Mouse (Mus musculus) left cerebral cortex, adult 18-20 months (tissue): ENCODE data around the gene Hdac7. TPM values are rescaled to one million over a fixed set of nuclear protein-coding genes. Genes with fewer than 3 reads are reported as not detected.
"Not testable (repeated sequence)": the region's sequence is repeated elsewhere in the genome, so short reads cannot be mapped to it uniquely, and the experiment has no call there.

Experiments used
- DNase-seq, 2 experiments: peaks; one replicate each; pipeline ENCODE4 v3.0.0; 2021 to 2022; ENCODE audit warnings: low spot score in 2 of 2, mixed read lengths in 1 of 2
- long read RNA-seq, 2 experiments: library from polyadenylated mRNA; stranded (forward); transcript quantifications; one replicate each; pipeline ENCODE4 v2.0.0; 2021
- total RNA-seq, 2 experiments: library from RNA; stranded (reverse); gene quantifications; 2 replicates each; pipeline ENCODE4 v1.2.3; 2021

Hdac7 gene
- 10 to 100 TPM; 31.5 to 36.1 TPM for total RNA-seq
- long read RNA-seq, experiment 1, partial matches to known transcripts, result 6 of 46 reads
- long read RNA-seq, experiment 1, other reads (novel, unspliced or antisense), result 37 of 46 reads
- long read RNA-seq, experiment 2, partial matches to known transcripts, result 5 of 24 reads
- long read RNA-seq, experiment 2, other reads (novel, unspliced or antisense), result 18 of 24 reads

DNA sequence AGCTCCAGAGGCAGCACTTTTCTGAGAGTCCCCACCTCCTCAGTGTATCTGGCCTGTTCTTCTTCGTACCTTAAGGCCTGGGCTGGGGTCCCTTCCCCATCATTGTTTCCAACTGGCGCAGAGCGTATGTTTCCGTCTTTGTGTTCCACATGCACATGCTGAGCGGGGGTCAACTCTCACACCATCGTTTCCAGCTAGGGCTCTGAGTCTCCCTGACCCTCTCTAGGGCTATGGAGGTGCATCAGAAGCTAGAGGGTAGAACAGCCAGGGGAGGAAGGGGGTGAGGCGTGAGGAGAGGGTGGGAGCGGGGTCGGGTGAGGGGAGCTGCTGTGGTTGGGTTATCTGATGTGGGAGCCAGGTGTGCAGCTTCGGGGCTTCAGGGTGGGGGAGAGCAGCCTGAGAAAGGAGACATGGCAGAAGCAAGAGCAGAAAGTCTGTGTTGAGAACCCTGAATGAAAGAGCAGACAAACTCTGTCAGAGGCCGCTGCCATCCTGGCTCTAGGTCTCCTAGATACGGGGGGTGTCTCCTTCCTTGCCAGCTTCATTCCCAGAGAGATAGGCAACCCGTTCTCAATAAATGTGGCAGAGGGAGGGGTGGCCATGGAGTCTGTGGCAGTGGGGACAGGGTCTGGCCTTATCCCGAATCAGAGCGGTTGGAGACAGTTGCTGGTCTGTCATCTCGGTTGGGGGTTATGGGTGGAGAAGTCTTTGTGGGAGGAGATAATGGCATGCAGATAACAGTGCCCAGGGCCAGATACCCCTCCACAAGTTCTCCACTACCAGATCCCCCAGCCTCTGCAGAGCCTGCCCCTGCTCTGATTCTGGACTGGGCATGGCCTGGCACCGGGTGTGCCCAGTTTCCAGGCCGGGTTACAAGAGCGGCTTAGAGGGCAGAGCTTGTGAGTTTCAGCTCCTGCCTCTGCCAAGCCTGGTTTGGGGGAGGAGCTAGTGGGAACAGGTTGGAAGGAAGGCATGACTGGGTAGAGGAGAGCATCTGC is at the start of gene Hdac7:
Gene Hdac7, minus strand, starts transcription at position 466 of the 998 bp plus-strand sequence.
- no peak for DNase-seq

DNA sequence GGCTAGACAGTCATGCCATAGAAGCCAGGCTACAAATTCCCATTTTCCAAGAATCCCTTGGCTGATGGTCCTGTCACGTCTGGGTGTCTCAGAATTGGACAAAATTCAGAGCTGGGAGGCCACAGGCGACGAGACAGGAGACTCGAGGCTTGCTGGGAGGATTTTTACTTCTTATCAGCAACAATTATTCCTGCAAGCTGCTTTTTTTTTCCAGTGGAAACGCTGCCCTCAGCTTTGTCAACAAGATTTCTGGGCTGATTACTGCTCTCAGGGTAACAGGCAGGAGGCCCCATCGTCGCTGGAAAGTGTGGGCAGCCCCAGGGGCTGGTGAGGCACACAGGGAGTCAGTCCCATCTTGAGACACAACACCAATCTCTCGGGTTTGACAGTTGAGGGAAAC is 48.2 kb upstream of the Hdac7 start:
- no peak for DNase-seq

DNA sequence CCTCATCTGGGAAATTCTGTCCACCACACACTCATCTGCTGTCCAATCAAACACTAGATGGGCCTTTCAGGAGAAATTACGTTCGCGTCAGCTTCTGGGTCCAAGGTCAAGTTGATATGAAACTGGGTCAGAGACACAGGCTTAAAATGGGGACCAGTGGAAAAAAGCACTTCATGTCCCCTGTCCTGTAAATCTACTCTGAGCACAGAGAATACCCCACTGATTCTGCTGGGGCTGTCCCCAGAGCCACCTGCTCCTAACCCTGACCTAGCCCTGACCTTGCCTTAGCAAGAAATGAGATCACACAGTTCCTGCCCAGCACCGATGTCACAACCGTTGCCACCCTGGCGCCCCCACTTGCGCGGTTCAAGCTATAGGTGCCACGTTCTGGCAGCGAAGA is 46.1 kb upstream of the Hdac7 start:
- DNase-seq, result no peak

DNA sequence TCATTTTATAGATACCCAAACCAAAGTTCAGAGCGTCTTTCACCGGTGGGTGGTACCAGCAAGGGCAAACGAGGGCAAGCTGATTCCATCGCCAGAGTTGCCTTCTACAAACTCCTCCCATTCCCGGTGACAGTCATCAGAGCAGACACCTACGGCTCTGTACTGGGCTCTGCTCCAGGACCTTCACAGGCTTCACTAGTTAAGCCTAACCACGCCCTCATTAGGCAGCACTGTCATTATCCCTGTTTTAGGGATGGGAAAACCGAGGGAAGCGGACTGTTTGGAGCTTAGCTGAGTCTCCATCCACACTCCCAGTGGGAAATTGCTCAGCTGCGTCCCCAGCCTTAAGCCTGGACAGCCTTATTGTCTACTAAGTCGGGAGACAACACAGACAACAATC is 45.7 kb upstream of the Hdac7 start:
- peak; percentile 25 to 27 for DNase-seq

DNA sequence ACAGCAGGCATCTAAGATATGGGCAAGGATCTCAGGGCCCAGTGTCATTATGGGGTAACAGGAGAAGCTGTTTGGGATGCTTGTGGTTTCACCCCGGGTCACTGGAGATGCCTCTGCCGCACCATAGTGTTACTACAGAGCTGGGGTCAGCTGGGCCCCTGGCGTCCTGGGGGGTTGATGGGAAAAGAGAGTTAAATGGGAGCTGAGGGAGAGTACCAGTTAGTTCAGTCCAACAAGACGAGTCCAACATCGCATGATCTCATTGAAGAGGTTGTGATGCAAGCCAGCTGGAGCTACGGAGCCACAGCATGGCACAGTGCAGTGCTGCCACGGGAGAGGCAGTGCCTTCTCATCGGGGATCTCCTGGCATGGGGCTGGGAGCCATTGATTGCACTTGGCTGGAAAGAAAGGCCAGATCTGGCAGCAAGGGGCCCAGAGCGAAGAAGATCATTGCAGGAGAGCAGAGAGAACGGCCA is 43.3 kb upstream of the Hdac7 start:
- no peak for DNase-seq

DNA sequence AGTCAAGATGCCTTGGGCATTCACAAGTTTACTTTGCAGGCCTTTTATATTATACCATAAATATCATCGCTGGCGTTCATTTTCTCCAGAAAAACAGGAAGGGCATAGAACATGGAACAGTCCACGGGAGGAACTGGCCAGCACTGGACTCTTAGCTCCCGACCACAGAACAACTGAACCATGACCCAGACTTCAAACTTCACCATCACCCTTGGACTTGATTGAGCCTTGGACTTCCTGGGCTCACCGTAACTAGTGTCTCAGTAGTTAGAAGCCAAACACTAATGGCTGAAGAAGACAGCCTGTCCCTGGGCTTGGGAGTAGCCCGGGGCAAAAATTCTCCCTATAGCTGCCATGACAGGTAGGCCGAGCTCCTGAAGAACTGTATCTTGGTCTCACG is 37.1 kb upstream of the Hdac7 start:
- no peak for DNase-seq

DNA sequence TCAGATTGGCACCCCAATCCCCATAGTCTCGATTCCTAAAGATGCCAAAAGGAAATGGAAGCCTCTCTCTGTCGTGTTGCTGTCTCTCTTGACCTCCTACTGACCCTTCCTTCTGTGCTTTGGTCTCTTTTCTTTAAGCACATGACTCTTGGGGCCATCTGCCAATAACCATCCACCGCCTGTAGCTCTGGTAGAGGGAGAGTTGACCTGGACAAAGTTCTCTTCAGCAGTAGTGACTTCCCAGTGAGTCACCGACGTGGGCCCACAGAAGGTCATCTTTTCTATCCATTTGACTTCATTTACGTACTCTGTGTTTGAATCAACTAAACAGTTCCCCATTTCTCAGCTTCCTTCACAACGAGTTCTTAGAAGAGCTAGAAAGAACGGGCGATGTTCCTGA is 36.1 kb upstream of the Hdac7 start:
- DNase-seq, result no peak

DNA sequence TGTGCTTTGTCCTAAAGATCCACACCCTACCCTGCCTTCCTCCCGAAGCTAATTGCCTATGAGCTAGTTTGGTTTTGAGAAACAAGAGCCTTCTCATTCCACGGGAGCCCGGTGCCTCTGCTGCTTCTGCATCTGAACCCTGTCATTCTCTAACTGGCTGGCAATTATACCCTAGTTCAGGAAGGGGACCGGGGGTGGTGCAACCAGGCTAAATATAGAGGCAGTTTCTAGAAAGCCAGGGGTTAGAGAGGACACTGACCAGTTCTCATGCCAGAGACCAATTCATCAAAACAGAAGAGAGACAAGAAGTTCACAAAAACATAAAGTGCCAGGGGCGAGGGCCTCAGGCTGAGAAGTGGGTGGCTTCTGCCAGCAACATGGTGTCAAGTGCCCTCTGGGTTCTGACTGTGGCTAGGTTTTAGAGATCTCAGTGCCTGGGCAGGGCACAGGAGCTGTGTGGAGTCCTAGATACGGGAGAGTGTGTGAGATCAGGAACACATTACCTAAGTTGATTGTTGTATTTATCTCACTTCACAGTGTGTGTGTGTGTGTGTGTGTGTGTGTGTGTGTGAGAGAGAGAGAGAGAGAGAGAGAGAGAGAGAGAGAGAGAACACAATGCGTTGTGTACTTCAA is 34.5 kb upstream of the Hdac7 start:
- no peak for DNase-seq

DNA sequence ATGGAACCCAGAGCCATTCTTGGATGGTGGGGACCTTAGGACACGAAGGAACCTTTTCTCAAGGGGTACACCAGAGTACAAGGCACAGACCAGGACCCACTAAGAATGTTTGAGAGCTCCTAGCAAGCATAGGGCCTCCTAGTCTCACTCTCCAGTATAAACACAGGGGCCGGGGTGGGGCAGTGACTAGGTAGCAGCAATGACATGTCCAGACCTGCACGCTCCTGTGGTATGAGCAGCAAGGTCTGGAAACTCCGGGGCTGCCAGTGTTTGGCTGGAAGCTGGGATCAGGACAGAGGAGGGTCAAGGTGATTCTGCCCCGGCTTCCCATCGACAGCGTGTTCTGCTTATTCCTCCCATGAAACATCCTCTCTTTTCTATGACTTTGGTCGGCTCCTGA is 31.5 kb upstream of the Hdac7 start:
- DNase-seq, result no peak

DNA sequence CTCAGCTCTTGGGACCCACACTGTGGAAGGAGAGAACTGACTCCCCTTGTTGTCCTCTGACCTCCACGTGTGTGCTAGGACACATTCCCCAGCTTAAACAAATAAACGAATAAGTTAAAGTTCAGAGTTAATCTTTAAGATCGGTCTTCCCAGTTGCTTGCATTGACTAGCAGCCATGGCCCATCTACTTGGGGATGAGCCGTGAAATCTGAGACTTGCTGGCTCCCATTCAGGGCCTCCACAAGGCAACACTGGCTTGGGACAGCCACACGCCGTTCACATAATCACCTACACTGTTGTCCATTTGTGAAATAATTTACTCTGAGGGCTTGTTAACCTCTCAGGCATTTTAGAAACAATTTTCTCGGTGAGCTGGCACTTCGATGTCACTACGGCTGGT is 29.4 kb upstream of the Hdac7 start:
- no peak for DNase-seq

DNA sequence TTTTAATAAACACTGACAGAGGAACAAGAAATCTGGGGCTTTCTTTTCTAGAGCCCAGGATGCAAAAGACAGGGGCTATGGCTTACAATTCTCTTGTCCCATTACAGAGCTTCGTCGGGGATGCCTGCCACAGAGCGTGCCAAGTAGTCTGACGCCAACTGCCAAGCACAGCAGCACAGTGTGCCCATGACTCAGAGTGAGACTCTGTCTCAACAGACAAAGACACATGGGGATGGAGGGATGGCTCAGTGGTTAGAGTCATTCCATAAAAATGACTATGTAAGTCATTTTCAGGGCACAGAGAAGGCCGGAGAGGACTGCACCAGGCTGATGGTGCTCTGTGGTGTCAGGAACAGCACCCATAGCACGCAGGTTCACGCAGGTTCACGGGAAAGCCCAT is 27.9 kb upstream of the Hdac7 start:
- peak in 1 of 2 experiments; percentile 24 for DNase-seq

DNA sequence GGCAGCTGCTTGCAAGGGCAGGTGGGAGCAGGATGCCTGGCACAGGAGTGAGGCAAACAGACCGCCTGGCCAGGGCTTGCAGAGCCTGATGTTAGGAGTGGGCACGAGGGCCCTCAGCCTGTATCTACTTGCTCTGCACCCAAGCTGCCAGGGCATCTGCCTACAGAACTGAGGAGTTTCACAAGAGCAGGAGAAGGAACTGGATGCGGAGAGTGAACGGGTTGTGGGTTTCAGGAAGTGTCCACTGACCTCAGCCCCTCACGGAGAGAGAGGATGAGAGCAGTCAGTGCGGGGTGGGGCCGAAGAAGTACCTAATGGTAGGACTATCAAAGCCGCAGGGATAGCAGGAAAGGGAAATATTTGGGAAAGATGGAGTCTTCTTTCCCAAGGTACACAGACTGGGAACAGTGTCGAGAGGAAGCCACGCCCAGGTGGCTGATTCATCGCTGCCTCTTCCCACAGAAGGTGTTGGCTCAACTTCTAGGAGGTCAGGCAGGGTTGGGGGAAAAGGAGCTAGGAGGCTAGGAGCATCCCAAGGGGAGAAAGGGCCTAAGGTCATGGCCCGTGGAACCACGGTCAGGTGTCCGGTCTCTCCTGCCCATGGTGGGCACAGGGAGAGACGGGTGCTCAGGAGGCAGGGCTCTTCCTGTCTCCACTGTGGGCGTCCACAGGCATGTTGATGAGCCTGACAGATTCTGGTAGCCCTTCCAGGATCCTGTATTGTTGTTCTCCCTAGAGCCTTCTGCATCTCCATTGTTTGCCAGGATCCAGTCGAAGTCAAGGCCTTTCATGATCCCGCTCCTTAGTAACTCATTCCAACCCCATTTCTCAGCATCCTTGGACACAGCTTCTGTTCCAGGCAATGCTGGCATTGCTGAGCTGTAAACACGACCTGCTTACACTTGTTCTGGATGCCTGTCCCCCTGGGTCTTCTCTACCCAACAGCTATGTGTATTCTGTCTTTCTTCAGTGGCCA is 27.0 kb upstream of the Hdac7 start:
- no peak for DNase-seq

DNA sequence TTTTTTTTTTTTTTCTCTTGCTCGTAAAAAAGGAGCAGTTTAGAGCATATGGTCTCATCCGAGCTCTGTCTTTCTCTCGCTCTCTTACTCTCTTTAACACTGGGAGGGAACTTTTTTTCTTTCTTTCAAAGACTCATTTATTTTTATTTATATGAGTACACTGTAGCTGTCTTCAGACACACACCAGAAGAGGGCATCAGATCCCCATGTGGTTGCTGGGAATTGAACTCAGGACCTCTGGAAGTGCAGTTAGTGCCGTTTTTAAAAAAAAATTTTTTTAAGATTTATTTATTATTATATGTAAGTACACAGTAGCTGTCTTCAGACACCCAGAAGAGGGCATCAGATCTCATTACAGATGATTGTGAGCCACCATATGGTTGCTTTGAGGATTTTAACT is 25.8 kb upstream of the Hdac7 start:
- DNase-seq, result not testable (repeated sequence)

DNA sequence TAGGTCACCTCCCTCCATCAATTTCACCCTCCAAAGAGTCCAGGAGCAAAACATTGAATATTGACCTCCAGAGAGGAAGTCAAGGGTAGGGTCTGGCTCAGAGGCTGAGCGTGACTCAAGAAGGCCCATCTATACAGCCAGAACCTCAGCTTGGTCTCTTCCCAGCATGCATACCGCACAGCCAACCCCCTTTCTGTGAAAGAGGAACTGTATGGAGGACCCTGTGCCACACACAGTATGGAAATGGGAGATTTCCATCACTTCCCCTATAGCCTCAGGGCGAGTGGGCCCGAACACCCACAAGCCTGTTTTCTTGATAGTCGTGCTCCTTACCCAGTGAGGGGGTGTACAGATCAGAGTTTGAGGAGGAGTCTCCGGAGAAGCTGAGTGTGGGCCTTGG is 24.7 kb upstream of the Hdac7 start:
- no peak for DNase-seq

DNA sequence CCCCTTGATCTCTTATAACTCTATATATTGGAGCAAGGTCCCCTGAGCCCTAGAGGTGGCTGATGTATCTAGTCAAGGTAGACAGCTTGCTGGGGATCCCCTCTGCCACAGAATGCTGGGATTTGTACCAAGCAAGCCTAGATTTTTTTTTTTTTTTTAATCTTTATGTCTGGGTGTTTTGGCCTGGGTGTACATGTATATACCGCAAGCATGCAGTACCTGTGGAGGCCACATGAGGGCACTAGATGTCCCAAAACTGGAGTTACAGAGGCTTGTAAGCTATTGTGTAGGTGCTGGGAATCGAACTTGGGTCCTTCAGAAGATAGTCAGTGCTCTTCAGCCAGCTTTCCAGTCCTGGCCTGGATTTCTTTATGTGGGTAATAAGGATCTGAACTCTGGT is 21.7 kb upstream of the Hdac7 start:
- DNase-seq, result no peak

DNA sequence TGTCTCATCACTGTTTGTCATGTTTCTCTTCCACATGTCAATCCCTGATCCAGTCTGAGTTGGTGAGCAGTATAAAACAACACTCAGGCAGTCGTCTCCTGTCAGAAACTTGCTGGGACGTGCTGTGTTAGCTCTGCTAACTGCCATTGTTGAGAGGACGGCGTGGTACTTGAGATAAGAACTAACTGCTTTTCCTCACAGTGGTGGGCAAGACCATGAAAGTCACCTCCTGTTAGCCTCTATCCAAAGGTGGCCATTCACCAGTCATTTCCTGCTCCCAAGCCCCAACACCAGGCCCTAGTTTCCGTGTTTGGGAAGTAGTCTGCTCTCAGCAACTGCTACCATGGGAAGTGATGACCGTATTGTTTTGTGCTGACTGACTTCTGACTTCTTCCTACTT is 20.9 kb upstream of the Hdac7 start:
- no peak for DNase-seq

DNA sequence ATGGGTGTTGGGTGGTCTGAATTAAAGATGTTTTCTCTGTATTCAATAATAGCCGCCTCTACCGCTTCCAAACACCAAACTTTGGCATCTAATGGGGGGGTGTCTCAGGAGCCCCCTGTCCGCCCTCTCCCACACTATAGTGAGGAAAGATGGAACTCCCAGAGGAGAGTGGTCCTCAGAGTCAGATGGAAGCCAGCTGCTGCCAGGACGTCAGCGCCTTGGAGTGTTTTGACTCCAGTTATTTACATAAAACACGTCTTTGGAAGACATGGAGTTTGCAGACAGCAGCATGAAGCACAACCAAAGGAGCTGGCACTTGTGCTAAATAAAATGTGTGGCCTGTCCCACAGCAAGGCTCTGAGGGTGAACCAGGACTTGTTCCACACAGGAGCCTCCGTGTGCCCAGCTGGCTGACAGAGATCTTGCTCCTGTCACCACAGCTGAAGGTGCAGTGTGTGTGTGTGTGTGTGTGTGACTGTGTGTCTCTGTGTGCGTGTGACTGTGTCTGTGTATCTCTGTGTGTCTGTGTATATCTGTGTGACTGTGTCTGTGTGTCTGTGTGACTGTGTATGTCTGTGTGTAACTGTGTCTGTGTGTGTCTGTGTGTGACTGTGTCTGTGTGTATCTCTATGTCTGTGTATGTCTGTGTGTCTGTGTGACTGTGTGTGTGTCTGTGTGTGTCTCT is 20.2 kb upstream of the Hdac7 start:
- no peak for DNase-seq

DNA sequence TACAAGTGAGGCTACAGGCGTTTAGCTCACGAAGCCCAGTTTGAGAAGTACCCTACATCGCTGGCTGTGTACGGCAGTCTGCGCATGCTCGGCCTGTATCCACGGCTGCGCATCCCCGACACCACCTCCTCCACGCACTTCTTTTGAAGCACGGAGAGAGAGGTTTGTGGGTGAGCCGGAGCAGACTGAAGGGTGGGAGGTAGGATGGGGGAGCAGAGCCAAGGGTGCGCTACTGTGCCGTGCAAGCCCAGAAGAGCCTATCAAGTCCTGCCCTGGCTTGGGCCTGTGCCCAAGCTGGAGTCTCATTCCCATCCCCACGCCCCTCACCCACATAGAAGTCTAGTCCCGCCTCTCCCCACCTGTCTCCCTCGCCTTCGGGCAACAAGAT is 19.2 kb upstream of the Hdac7 start:
- DNase-seq, result peak; percentile 77 to 86

DNA sequence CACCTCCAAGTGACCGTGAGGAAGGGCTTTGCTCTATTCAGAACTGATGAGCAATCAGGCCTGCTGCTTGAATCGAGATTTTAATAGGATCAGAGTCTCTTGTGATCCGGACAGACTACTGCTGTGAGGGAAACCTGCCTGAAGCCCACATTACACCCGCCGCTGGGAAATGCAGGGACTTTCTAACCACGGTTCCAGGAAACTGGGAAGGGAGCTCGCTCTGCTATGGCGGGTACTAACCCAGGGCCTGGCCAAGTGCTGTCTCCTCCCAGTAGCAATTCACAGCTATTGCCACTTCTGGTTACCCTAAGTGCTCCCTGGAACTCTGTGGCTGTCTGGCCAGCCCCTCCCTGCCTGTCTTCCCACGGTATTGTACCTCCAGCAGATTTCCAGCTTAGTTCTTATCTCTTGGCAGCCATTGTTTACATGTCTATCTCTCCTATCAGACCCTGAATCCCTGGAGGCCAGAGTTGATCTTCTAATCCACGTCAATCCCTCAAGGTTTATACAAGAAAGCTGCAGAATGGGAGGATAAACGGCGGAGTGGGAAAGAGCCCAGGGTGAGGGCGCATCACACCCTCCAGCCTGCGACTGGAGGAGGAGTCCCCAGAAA is 18.7 kb upstream of the Hdac7 start:
- no peak for DNase-seq

DNA sequence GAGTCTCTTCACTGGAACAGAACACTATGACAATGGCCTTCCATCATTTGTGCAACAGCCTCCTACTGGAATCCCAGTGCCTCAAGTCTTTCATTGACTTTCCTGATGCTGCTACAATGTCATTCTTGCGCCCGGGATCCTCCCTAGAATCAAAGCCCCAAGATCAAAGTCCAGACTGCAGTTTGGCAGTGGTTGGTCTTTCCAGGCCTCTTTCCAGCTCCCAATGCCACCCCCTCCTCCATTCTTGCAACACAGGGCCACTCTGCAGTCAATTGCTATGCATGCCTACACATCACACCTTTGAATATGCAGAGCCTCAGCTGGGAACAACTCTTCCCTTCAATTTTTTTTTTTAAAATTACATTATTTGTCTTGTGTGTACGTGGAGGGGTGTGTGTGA is 16.1 kb upstream of the Hdac7 start:
- no peak for DNase-seq
